Mouse (Mus musculus) thymus, adult 2 months (tissue): ENCODE results near the gene Borcs6. TPM values are rescaled to one million over a fixed set of nuclear protein-coding genes. Genes with fewer than 3 reads are reported as not detected.

Experiments used
- DNase-seq: peaks from one replicate; pipeline ENCODE4 v3.0.0; 2021
- H3K27ac ChIP-seq: fragments of 200-500 bp; 2 replicates; pipeline ENCODE4 v1.5.1; 2012; ENCODE audit warnings: low read length, control low read depth; ENCODE audit not compliant: control insufficient read depth, insufficient read depth
- H3K27me3 ChIP-seq: fragments of 200-500 bp; 2 replicates; pipeline ENCODE4 v1.6.1; 2012; ENCODE audit warnings: mild to moderate bottlenecking, low read length, moderate library complexity, mixed read lengths; ENCODE audit not compliant: control insufficient read depth, insufficient read depth
- H3K36me3 ChIP-seq: fragments of 200-500 bp; 2 replicates; pipeline ENCODE4 v1.6.1; 2012; ENCODE audit warnings: mild to moderate bottlenecking, low read length, moderate library complexity; ENCODE audit not compliant: control insufficient read depth, insufficient read depth
- H3K4me1 ChIP-seq: fragments of 200-500 bp; replicated peaks from 2 replicates; pipeline ENCODE4 v1.6.1; 2012; ENCODE audit warnings: low read length; ENCODE audit not compliant: control insufficient read depth, insufficient read depth
- H3K4me3 ChIP-seq: fragments of 200-500 bp; 2 replicates; pipeline ENCODE4 v1.5.1; 2012; ENCODE audit warnings: mild to moderate bottlenecking, low read length, control low read depth, moderate library complexity; ENCODE audit not compliant: control insufficient read depth, insufficient read depth
- CTCF ChIP-seq: fragments of 200-500 bp; IDR thresholded peaks from 2 replicates; pipeline ENCODE4 v1.5.1; 2012; ENCODE audit warnings: mild to moderate bottlenecking, control low read depth, low read length, moderate library complexity, borderline replicate concordance; ENCODE audit not compliant: control insufficient read depth, poor library complexity, insufficient read depth; ENCODE audit errors: extremely low read depth
- POLR2A ChIP-seq: fragments of 200-500 bp; IDR thresholded peaks from 2 replicates; pipeline ENCODE4 v1.6.1; 2012; ENCODE audit warnings: mild to moderate bottlenecking, low read length, control low read depth, moderate library complexity; ENCODE audit not compliant: control insufficient read depth, poor library complexity, insufficient read depth; ENCODE audit errors: extremely low read depth
- WGBS: fragments of 180-500 bp; shearing (Covaris S2); methylation state at CpG from one replicate; pipeline ENCODE4 v1.1.7; 2018; 5-methylcytosine and 5-hydroxymethylcytosine counted together
- polyA plus RNA-seq: library from polyadenylated mRNA; depleted of rRNA; stranded (reverse); fragments of >200 nt; gene quantifications from 2 replicates; pipeline ENCODE4 v1.2.3, GENCODE M21; 2012

Borcs6 gene
- polyA plus RNA-seq, 1 experiment: 18.0 TPM

DNA sequence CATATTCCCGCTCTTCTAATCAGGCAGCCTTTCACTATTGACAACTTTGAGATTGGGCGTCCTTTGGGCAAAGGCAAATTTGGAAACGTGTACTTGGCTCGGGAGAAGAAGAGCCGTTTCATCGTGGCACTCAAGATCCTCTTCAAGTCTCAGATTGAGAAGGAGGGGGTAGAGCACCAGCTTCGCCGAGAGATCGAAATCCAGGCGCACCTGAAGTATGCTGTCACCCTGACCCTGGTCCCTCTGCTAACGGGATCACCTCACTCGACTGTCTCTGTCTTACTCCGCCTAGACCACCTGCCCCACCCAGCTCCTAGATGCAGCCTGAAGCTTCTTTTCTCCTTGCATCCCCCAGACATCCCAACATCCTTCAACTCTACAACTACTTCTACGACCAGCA, 11.4 kb upstream of the Borcs6 start:
- H3K4me3 ChIP-seq: no peak overlapping the region
- no peak for DNase-seq
- H3K27ac ChIP-seq: no peak overlapping the region
- H3K36me3 ChIP-seq: peaks cover 4% of the 10 kb centered on the region
- peaks cover 10% of the 10 kb centered on the region for H3K4me1 ChIP-seq
- TF ChIP-seq CTCF (no peak), POLR2A (no peak)
- 94% methylated on average over 14 of the region's 14 CpGs for WGBS
- no peaks in the 10 kb centered on the region for H3K27me3 ChIP-seq

DNA sequence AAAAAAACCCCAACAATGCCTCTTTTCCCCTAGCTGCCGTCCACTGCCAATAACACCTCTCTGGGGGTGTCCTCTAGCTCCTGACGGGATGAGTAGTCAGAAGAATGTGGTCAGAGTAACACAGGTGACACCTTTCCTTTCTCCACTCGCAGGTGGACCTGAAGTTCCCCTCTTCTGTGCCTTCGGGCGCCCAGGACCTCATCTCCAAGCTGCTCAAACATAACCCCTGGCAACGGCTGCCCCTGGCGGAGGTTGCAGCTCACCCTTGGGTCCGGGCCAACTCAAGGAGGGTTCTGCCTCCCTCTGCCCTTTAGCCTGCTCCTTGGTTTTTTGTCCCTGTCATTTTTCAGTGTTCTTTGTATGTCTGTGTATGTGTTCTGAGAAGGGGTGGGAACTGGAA, 8.8 kb upstream of the Borcs6 start:
- no peak overlapping the region for H3K4me3 ChIP-seq
- no peak overlapping the region for H3K27ac ChIP-seq
- WGBS: 96% methylated on average over 8 of the region's 8 CpGs
- peaks cover 20% of the 10 kb centered on the region for H3K4me1 ChIP-seq
- peaks cover 4% of the 10 kb centered on the region for H3K36me3 ChIP-seq
- TF ChIP-seq CTCF (no peak), POLR2A (no peak)
- H3K27me3 ChIP-seq: no peaks in the 10 kb centered on the region
- DNase-seq: no peak

DNA sequence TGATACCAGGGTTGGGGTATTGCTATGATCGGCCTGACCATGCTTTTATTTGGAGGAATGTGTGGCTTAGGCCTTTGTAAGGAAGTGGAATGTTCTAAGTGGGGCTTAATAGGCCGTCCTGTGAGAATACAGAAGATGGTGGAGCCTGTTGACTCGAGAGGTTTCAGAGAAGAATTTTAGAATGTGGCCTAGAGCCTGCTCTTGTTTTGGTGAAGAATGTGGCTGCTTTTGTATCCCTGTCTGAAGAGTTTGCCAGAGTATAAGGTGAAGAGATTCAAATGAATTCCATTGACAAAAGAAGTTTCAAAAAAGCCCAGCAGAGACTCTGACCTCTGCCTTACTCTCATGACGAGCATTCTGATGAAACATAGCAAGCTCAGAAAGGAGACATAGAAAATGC, 7.7 kb upstream of the Borcs6 start:
- Histone ChIP-seq H3K36me3 (peaks cover 4% of the 10 kb centered on the region), H3K4me3 (no peak overlapping the region), H3K27ac (no peak overlapping the region), H3K27me3 (no peaks in the 10 kb centered on the region), H3K4me1 (peaks cover 16% of the 10 kb centered on the region)
- WGBS: 94% methylated on average over 4 of the region's 4 CpGs
- DNase-seq: no peak
- TF ChIP-seq POLR2A (no peak), CTCF (no peak)

DNA sequence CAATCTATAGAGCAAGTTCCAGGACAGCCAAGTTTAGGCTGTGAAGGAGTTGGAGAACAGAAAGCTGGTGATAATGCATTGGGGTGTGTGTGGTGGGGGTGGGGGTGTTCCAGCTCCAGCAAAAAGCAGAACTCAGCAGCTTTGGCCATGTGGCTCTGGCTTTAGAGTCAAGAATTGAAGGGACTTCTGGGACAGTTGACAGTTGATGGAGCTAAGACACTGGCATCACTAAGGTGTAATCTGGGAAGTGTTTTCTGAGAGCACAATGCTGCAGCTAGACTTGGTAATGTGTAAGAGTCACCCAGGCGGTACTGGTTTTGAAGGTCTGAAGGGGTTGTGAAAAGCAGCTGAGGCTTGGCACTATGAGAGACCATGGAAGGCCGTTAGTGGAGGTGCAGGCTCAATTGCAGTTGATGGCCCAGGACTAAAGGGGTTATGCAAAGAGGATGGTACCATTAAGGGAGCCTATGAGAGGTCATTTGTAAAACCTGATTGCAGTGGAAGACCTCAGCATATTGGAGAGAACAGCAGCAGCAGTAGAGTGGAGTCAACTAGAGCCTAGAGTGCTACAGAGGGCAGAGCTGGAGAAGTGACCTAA, 6.6 kb upstream of the Borcs6 start:
- no peak for DNase-seq
- no peak overlapping the region for H3K4me3 ChIP-seq
- no peak overlapping the region for H3K27ac ChIP-seq
- peaks cover 12% of the 10 kb centered on the region for H3K4me1 ChIP-seq
- H3K27me3 ChIP-seq: no peaks in the 10 kb centered on the region
- WGBS: 99% methylated on average over 2 of the region's 2 CpGs
- H3K36me3 ChIP-seq: peaks cover 4% of the 10 kb centered on the region
- TF ChIP-seq POLR2A (no peak), CTCF (no peak)

DNA sequence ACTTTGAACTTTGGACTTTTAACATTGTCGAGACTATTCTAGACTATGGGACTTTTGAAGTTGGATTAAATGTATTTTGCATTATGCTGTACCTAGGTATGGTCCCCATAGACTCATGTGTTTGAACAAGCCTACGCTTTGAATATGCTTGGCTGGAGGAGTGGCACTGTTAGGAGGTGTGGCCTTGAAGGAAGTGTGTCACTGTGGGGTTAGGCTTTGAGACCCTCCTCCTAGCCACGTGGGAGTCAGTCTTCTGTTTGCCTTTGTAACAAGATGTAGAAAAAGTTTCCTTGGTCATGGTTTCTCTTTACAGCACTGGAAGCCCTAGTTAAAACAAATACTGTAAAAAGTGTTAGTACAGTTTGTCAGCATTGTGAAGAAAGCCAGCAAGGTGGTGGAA, 5.7 kb upstream of the Borcs6 start:
- Histone ChIP-seq H3K27ac (no peak overlapping the region), H3K36me3 (peaks cover 4% of the 10 kb centered on the region), H3K27me3 (no peaks in the 10 kb centered on the region), H3K4me1 (peaks cover 18% of the 10 kb centered on the region), H3K4me3 (no peak overlapping the region)
- TF ChIP-seq CTCF (no peak), POLR2A (no peak)
- DNase-seq: no peak
- 31% methylated on average over 3 of the region's 3 CpGs for WGBS

DNA sequence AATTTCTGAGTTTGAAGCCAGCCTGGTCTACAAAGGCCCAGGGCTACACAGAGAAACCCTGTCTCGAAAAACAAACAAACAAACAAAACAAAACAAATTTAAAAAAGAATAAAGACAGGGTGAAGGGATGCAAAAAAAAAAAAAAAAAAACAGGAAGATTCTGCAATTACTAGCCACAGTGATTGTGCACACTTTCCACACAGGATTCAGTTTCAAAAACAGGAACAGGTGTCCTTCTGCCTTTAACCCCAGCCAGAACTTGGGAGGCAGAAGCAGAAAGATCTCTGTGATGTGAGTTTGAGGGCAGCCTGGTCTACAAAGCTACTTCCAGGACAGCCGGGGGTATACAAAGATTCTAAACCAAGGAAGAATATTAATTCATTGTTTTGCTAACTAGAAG, 1.3 kb upstream of the Borcs6 start:
- 51% methylated on average over 2 of the region's 2 CpGs for WGBS
- Histone ChIP-seq H3K27ac (peak overlapping the region; percentile 75), H3K27me3 (no peaks in the 10 kb centered on the region), H3K36me3 (no peaks in the 10 kb centered on the region), H3K4me1 (peaks cover 29% of the 10 kb centered on the region), H3K4me3 (peak overlapping the region; percentile 92)
- DNase-seq: no peak
- TF ChIP-seq POLR2A: no peak
- no peak for TF ChIP-seq CTCF

DNA sequence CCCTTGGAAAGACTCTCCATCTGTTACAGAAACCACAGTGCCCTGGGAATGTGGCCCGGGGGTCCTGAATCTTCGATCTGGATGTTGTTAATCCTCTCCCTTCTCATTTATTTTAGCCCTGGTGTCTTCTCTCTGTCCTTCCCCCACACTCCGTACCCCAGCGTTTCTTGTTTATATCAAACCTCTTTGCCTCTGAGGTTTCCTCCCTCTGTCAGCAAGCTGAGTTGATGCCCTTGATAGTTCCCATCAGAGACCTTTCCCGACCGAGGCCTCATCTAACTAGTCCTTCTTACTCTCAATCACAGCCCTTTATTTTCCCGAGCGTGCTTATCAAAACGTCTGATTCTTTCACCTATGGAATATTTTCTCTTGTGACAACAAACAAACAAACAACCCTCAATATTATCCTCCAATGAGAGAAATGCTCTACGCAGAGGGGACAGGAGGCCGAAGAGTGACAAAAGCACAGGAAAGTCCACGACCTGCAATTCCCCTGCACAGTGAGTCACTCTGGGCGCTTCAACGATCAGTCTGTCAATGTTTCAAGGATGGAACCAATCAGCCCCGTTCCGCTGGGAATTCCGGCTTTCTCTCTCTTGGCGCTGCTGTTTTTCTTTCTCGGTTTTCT, 674 bp upstream of the Borcs6 start:
- no peak for DNase-seq
- no peak for TF ChIP-seq CTCF
- peaks cover 30% of the 10 kb centered on the region for H3K4me1 ChIP-seq
- peak overlapping the region; percentile 92 for H3K4me3 ChIP-seq
- H3K27me3 ChIP-seq: no peaks in the 10 kb centered on the region
- H3K36me3 ChIP-seq: no peaks in the 10 kb centered on the region
- under 1% methylated on average over 19 of the region's 19 CpGs for WGBS
- peak overlapping the region; percentile 75 for H3K27ac ChIP-seq
